Mouse (Mus musculus) liver, embryonic 13.5 days (tissue): Measurements from ENCODE around the gene Pfkp. TPM values are rescaled to one million over a fixed set of nuclear protein-coding genes. Genes with fewer than 3 reads are reported as not detected.

Experiments used
- ATAC-seq: fragments of 200-750 bp; cut with Nextera tagmentation; 2 replicates; pipeline ENCODE4 v1.8.0; 2017; ENCODE audit warnings: low read depth, mild to moderate bottlenecking, moderate number of reproducible peaks, moderate library complexity
- DNase-seq: peaks from one replicate; pipeline ENCODE4 v3.0.0; 2022
- H3K27ac ChIP-seq: fragments of 300-500 bp; sonication (generic); 2 replicates; pipeline ENCODE4 v1.5.1; 2015; ENCODE audit warnings: moderate library complexity, mild to moderate bottlenecking, inconsistent platforms
- H3K27me3 ChIP-seq: fragments of 300-500 bp; sonication (generic); 2 replicates; pipeline ENCODE4 v1.6.1; 2015; ENCODE audit warnings: mild to moderate bottlenecking, inconsistent platforms
- H3K36me3 ChIP-seq: fragments of 300-500 bp; sonication (generic); 2 replicates; pipeline ENCODE4 v1.6.1; 2015; ENCODE audit warnings: mild to moderate bottlenecking, inconsistent platforms
- H3K4me1 ChIP-seq: fragments of 300-500 bp; sonication (generic); replicated peaks from 2 replicates; pipeline ENCODE4 v1.6.1; 2015; ENCODE audit warnings: inconsistent platforms
- H3K4me2 ChIP-seq: fragments of 300-500 bp; sonication (generic); 2 replicates; pipeline ENCODE4 v1.6.1; 2015; ENCODE audit warnings: inconsistent platforms, mild to moderate bottlenecking, moderate library complexity
- H3K4me3 ChIP-seq: fragments of 300-500 bp; sonication (generic); replicated peaks from 2 replicates; pipeline ENCODE4 v1.5.1; 2015; ENCODE audit warnings: mild to moderate bottlenecking, inconsistent platforms
- H3K9ac ChIP-seq: fragments of 300-500 bp; sonication (generic); 2 replicates; pipeline ENCODE4 v1.6.1; 2015; ENCODE audit warnings: mild to moderate bottlenecking, inconsistent platforms
- H3K9me3 ChIP-seq: fragments of 300-500 bp; sonication (generic); replicated peaks from 2 replicates; pipeline ENCODE4 v1.6.1; 2016; ENCODE audit warnings: inconsistent platforms
- WGBS: fragments of 180-500 bp; shearing (Covaris S2); methylation state at CpG from one replicate; pipeline ENCODE4 v1.1.7; 2015; ENCODE audit not compliant: insufficient replicate concordance; 5-methylcytosine and 5-hydroxymethylcytosine counted together
- polyA plus RNA-seq: library from polyadenylated mRNA; unstranded; fragments of >200 nt; fragmentation: Nextera tagmentation; extraction: Ambion mirVana; gene quantifications from 2 replicates; pipeline ENCODE4 v1.2.1, GENCODE M21; 2015

Gene Pfkp
- polyA plus RNA-seq, 1 experiment from 2014 or later, result 6.2 TPM

- H3K27ac ChIP-seq, result no peak overlapping the region
- H3K9me3 ChIP-seq, result no peaks in the 10 kb centered on the region
- no peaks in the 10 kb centered on the region for H3K36me3 ChIP-seq
- no peak overlapping the region for H3K9ac ChIP-seq
- H3K4me3 ChIP-seq, result no peak overlapping the region
- no peak for ATAC-seq
- no peak overlapping the region for H3K4me2 ChIP-seq
- DNase-seq, result no peak
- H3K27me3 ChIP-seq, result no peaks in the 10 kb centered on the region
- WGBS, result 59% methylated on average over 3 of the region's 3 CpGs
- H3K4me1 ChIP-seq, result 0 out of 2 replicates have a peak, but pooled peaks cover under 1% of the 10 kb centered on the region
Observed at GRCm38 (mm10) chr13:6628261-6628660, 20.3 kb downstream of the Pfkp start.

GRCm38 (mm10) chr13:6627352-6627751, 21.2 kb downstream of the Pfkp start:
- no peak for DNase-seq
- no peak for ATAC-seq
- no peaks in the 10 kb centered on the region for H3K4me1 ChIP-seq
- no peak overlapping the region for H3K4me3 ChIP-seq
- H3K36me3 ChIP-seq, result no peaks in the 10 kb centered on the region
- no peak overlapping the region for H3K9ac ChIP-seq
- no peak overlapping the region for H3K4me2 ChIP-seq
- no peaks in the 10 kb centered on the region for H3K27me3 ChIP-seq
- no peak overlapping the region for H3K27ac ChIP-seq
- WGBS, result 76% methylated on average over 3 of the region's 3 CpGs
- H3K9me3 ChIP-seq, result no peaks in the 10 kb centered on the region

- Histone ChIP-seq H3K9me3 (no peaks in the 10 kb centered on the region), H3K27ac (no peak overlapping the region), H3K4me1 (no peaks in the 10 kb centered on the region), H3K27me3 (no peaks in the 10 kb centered on the region), H3K4me2 (no peak overlapping the region), H3K36me3 (no peaks in the 10 kb centered on the region), H3K9ac (no peak overlapping the region), H3K4me3 (no peak overlapping the region)
- DNase-seq (no peak), ATAC-seq (no peak)
- WGBS, result 70% methylated on average over 4 of the region's 4 CpGs
Observed at GRCm38 (mm10) chr13:6626508-6627114, 22.0 kb downstream of the Pfkp start.

DNA sequence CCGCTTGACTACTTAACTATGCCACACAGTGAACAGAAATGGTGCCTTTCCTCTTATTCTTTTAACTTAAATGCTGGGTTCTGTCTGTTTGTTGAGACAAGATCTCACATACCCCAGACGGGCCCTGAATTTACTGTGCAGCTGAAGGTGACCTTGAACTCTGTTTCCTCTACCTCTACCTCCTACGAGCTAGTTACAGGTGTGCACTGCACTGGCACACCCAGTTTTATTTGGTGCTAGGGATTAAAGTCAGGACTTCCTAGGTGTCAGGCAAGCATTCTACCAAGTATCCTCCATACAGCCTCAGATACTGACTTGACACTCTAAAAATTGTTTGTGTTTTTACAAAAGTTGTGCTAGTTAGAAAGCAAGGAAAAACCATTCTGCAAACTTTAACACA, 22.6 kb downstream of the Pfkp start:
- Histone ChIP-seq H3K27ac (no peak overlapping the region), H3K9ac (no peak overlapping the region), H3K4me2 (no peak overlapping the region), H3K4me3 (no peak overlapping the region), H3K36me3 (no peaks in the 10 kb centered on the region), H3K4me1 (no peaks in the 10 kb centered on the region), H3K9me3 (no peaks in the 10 kb centered on the region), H3K27me3 (no peaks in the 10 kb centered on the region)
- DNase-seq (no peak), ATAC-seq (no peak)
- 50% methylated on average over 3 of the region's 3 CpGs for WGBS

DNA sequence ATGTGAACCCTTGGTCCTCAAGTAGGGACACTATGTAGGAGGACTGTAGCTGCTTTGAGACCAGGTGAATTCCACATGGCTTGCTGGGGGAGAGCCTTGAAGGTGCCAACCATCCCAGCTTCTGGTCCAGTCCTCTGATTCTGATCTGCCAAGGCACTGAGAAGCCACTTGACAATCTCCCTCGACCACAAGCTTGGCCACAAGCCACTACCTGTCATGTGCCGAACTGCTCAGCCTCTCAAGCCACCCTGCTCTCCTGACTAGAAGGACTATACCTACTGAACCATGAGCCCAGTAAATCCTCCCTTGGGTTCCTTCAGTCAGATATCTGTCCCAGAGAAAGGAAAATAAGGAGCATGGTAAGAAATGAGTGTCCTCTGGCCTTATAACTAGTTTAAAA, 24.0 kb downstream of the Pfkp start:
- ATAC-seq (no peak), DNase-seq (no peak)
- Histone ChIP-seq H3K27me3 (no peaks in the 10 kb centered on the region), H3K4me2 (no peak overlapping the region), H3K36me3 (no peaks in the 10 kb centered on the region), H3K4me1 (no peaks in the 10 kb centered on the region), H3K9me3 (no peaks in the 10 kb centered on the region), H3K9ac (no peak overlapping the region), H3K4me3 (no peak overlapping the region), H3K27ac (no peak overlapping the region)
- WGBS, result 43% methylated on average over 2 of the region's 2 CpGs

GRCm38 (mm10) chr13:6624121-6624520, 24.5 kb downstream of the Pfkp start:
- DNase-seq, result no peak
- Histone ChIP-seq H3K4me1 (no peaks in the 10 kb centered on the region), H3K36me3 (no peaks in the 10 kb centered on the region), H3K27ac (no peak overlapping the region), H3K9me3 (no peaks in the 10 kb centered on the region), H3K27me3 (no peaks in the 10 kb centered on the region), H3K9ac (no peak overlapping the region), H3K4me3 (no peak overlapping the region), H3K4me2 (no peak overlapping the region)
- ATAC-seq, result no peak
- 59% methylated on average over 4 of the region's 4 CpGs for WGBS

DNA sequence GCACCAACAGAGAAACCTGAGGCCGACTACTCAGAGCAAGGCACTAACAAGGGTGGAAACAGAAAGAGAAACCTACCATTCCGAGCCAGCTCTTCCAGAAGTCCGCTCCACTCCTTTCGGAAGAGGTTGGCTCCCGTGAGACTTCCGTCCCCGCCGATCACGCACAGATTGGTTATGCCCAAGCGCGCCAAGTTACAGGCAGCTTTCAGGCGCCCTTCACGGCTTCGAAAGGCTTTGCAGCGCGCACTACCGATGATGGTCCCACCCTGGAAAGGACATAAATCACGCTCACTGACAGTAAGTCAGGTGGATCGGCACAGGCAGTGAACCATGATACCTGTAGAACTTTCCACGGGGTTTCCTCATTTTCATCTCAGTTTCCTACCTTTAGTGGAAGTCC, 26.7 kb downstream of the Pfkp start:
- Histone ChIP-seq H3K9me3 (no peaks in the 10 kb centered on the region), H3K4me1 (no peaks in the 10 kb centered on the region), H3K27ac (no peak overlapping the region), H3K4me2 (no peak overlapping the region), H3K36me3 (no peaks in the 10 kb centered on the region), H3K9ac (no peak overlapping the region), H3K27me3 (no peaks in the 10 kb centered on the region), H3K4me3 (no peak overlapping the region)
- DNase-seq, result no peak
- no peak for ATAC-seq
- WGBS, result 89% methylated on average over 20 of the region's 20 CpGs

DNA sequence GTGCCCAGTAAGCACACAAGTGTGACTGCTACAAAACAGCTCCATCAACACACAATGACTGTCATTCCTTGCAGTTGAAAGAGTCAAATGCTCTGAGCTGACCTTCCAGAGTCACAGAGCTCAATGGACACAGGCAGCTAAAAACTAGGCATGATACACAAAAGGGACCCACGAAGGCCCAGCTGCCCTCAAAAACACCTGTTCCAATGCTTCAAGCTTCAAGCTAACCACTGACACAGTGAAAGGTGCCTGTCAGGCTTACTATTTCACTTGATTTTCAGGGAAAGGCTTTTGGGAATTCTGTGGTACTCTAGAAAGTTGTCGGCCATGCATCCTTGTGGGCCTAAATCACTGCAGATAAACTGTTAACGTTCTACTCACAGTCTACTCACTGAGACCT, 28.3 kb downstream of the Pfkp start:
- H3K9ac ChIP-seq, result no peak overlapping the region
- no peak overlapping the region for H3K4me2 ChIP-seq
- DNase-seq (no peak), ATAC-seq (no peak)
- no peaks in the 10 kb centered on the region for H3K27me3 ChIP-seq
- no peaks in the 10 kb centered on the region for H3K36me3 ChIP-seq
- no peak overlapping the region for H3K27ac ChIP-seq
- WGBS, result 82% methylated on average over 3 of the region's 3 CpGs
- no peaks in the 10 kb centered on the region for H3K4me1 ChIP-seq
- H3K4me3 ChIP-seq, result no peak overlapping the region
- H3K9me3 ChIP-seq, result no peaks in the 10 kb centered on the region

DNA sequence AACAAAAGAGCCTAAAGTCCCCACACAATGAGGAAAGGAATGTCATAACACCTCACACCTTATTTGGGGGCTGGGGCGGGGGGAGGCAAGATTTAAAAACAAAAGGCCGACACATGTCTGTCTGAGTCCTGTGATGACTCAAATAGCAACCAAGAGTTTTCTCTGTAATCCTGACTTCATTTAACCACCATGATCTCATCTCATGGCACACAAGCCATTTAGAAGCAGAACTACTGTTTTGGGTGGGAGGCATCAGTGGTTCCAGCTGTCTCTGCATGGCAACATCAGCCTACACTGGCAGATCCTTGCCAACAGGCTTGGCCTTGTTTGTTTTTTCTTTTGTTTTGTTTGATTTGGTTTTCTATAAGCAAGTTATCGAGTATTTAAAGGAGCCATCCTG, 29.9 kb downstream of the Pfkp start:
- Histone ChIP-seq H3K4me2 (no peak overlapping the region), H3K27me3 (no peaks in the 10 kb centered on the region), H3K4me3 (no peak overlapping the region), H3K36me3 (no peaks in the 10 kb centered on the region), H3K27ac (no peak overlapping the region), H3K9ac (no peak overlapping the region), H3K4me1 (no peaks in the 10 kb centered on the region), H3K9me3 (no peaks in the 10 kb centered on the region)
- 77% methylated on average over 3 of the region's 3 CpGs for WGBS
- DNase-seq (no peak), ATAC-seq (no peak)

DNA sequence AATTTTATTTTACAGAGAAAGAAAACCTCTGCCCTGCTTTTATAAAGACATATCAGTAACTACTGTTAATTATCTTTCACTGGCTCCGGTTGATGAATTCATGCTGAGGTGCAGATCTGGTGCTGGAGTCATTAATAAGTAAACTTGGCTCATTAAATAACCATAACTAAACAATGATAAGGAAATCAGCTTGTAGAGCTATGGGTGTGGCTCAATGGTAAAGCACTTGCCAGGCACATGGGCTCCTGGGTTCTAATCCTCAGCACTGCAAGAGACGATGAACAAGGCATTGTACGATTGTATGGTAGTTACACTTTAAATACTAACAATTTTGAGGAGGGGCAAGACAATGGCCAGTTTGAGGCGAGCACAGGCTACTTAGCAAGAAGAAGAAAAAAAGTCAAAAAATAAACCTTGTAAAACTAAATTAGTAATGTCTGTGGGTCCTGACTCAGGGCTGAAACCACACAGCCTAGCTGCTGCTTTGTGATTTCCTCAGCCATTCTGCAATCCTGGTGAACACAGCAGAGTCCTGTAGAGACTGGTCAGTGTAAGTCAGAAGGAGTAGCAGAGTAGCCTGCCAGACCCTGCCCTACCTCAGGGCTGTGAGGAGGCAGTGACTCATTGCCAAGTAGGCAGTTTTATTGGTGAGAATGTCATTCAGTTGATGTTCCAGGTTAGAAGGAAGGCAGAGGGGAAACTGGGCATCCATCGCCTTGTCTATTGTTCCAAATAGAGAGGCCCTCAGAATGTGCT, 34.7 kb downstream of the Pfkp start:
- DNase-seq, result no peak
- H3K4me3 ChIP-seq, result no peak overlapping the region
- H3K4me1 ChIP-seq, result no peaks in the 10 kb centered on the region
- no peaks in the 10 kb centered on the region for H3K36me3 ChIP-seq
- H3K4me2 ChIP-seq, result no peak overlapping the region
- 74% methylated on average over 5 of the region's 5 CpGs for WGBS
- no peak for ATAC-seq
- no peak overlapping the region for H3K27ac ChIP-seq
- no peak overlapping the region for H3K9ac ChIP-seq
- H3K9me3 ChIP-seq, result no peaks in the 10 kb centered on the region
- no peaks in the 10 kb centered on the region for H3K27me3 ChIP-seq

- Histone ChIP-seq H3K4me3 (no peak overlapping the region), H3K4me2 (no peak overlapping the region), H3K4me1 (no peaks in the 10 kb centered on the region), H3K27ac (no peak overlapping the region), H3K9ac (no peak overlapping the region), H3K36me3 (no peaks in the 10 kb centered on the region), H3K9me3 (no peaks in the 10 kb centered on the region), H3K27me3 (no peaks in the 10 kb centered on the region)
- WGBS, result 78% methylated on average over 10 of the region's 10 CpGs
- ATAC-seq, result no peak
- no peak for DNase-seq
Observed at GRCm38 (mm10) chr13:6602786-6603409, 45.7 kb downstream of the Pfkp start.

DNA sequence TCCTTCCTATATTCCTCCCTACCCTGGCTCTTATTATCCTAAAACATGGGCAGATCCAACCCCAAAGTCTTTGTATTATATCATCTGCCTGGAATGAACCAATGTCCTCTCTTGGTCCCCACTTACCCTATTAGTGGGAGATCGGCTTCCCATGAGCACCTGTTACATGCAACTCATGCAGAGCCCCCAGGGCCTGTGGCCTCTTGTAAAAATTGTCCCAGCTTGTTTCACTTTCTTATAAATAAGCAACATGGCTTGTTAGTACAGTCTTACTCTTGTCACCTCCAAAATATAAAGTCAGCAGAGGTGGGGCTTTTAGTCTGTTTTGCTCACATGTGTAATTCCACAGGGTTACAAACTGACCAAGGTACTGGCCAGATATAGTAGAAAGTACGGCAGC, 46.9 kb downstream of the Pfkp start:
- 74% methylated on average over 2 of the region's 2 CpGs for WGBS
- Histone ChIP-seq H3K27me3 (no peaks in the 10 kb centered on the region), H3K4me1 (no peaks in the 10 kb centered on the region), H3K36me3 (no peaks in the 10 kb centered on the region), H3K9ac (no peak overlapping the region), H3K9me3 (no peaks in the 10 kb centered on the region), H3K4me3 (no peak overlapping the region), H3K27ac (no peak overlapping the region), H3K4me2 (no peak overlapping the region)
- DNase-seq, result no peak
- ATAC-seq, result no peak
